Mouse (Mus musculus): ENCODE measurements around the gene Cd1d1.

DNA sequence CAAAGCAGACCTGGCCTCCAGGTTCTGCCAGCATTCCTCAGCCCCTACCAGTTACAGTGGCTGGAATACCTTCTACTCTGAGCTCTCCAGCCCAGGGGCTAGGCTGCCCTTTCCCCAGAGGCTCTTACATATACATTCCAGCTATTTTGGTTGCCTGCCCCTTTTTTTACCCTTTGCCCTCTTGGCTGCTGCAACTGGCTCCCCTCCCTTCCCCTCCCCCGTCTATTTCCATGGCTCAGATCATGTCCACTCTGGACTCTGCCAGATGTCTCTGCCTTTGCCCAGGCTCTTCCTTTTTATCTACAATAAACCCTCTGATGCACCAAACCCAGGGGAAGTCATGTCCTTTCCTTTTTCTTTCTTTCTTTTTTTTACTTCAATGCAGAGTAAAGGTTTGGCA lies 44.7 kb downstream of the Cd1d1 start:
- no peak for TF ChIP-seq ZC3H11A (IDR thresholded peaks at IDR 0.05; ENCODE audit: borderline replicate concordance, low read depth, low read length)
- no peak for TF ChIP-seq ZNF384 (IDR thresholded peaks at IDR 0.05; ENCODE audit: low read depth, low read length)
- no peak for TF ChIP-seq CHD2 (IDR thresholded peaks at IDR 0.05; ENCODE audit: low read depth, low read length)
- no peak for TF ChIP-seq MAFK (IDR thresholded peaks at IDR 0.05; ENCODE audit: insufficient read depth, low read depth, low read length)
- TF ChIP-seq HCFC1 (IDR thresholded peaks at IDR 0.05; ENCODE audit: borderline replicate concordance, insufficient read depth, low read length): no peak
